Mouse (Mus musculus): ENCODE data around the gene Mcpt4. TPM values are rescaled to one million over a fixed set of nuclear protein-coding genes. Genes with fewer than 3 reads are reported as not detected.
"Not testable (repeated sequence)": the region's sequence is repeated elsewhere in the genome, so short reads cannot be mapped to it uniquely, and the experiment has no call there.

The Mcpt4 gene
- 0.26 and 0.51 TPM in 2 replicates for polyA plus RNA-seq (2015; fragmentation: Nextera tagmentation; extraction: Ambion mirVana)

DNA sequence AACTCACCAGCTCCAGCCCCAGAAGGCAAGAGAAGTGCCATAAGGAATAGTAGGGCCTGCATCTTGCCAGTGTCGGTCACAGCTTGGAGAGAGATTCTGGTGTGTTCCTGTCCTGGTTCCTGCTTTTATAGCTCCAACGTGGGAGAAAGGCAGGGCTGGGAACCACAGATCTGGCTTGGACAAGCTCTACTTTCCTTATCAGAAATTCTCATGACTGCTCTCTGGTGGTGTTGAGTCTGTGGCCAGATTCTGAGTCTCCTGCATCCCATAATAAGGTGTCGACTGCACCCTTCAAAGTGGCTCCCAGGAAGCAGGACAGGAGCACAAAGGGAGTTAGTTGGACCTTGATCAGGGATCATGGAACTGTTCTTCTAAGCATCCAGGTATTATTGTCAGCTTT, at the start of gene Mcpt4:
Gene Mcpt4 (minus strand): TSS at position 101 of the 400 bp plus-strand sequence.
- 50% methylated on average over 3 of the region's 3 CpGs for WGBS (ENCODE audit: insufficient replicate concordance)
- not testable (repeated sequence) for ATAC-seq; H3K4me3 ChIP-seq (ENCODE audit: low read depth, low read length); H3K4me2 ChIP-seq (ENCODE audit: low read depth, low read length); H3K4me1 ChIP-seq (ENCODE audit: insufficient read depth); H3K36me3 ChIP-seq (replicated peaks; ENCODE audit: insufficient read depth, low read length); H3K9me3 ChIP-seq (ENCODE audit: low read length); H3K27me3 ChIP-seq (ENCODE audit: insufficient read depth, low read length); DNase-seq; H3K27ac ChIP-seq (ENCODE audit: low read depth); H3K9ac ChIP-seq (replicated peaks)

- TF ChIP-seq CTCF (IDR thresholded peaks at IDR 0.05; ENCODE audit: low read depth) = no peak
- TF ChIP-seq EP300 (IDR thresholded peaks at IDR 0.05; ENCODE audit: low read depth) = no peak
- no peak overlapping the region for H3K9ac ChIP-seq (replicated peaks)
- no peak overlapping the region for H3K4me3 ChIP-seq (ENCODE audit: low read depth, low read length)
- no peak overlapping the region for H3K27ac ChIP-seq (ENCODE audit: low read depth)
- H3K27me3 ChIP-seq (ENCODE audit: insufficient read depth, low read length) = no peaks in the 10 kb centered on the region
- 66% methylated on average over 13 of the region's 13 CpGs for WGBS (ENCODE audit: insufficient replicate concordance)
- no peaks in the 10 kb centered on the region for H3K9me3 ChIP-seq (ENCODE audit: low read length)
- ATAC-seq (no peak), DNase-seq (no peak)
- H3K4me2 ChIP-seq (ENCODE audit: low read depth, low read length) = no peak overlapping the region
- H3K4me1 ChIP-seq (ENCODE audit: insufficient read depth) = no peaks in the 10 kb centered on the region
- H3K36me3 ChIP-seq (replicated peaks; ENCODE audit: insufficient read depth, low read length) = no peaks in the 10 kb centered on the region
Measured at GRCm38 (mm10) chr14:56105447-56106180, 43.5 kb upstream of the Mcpt4 start.

DNA sequence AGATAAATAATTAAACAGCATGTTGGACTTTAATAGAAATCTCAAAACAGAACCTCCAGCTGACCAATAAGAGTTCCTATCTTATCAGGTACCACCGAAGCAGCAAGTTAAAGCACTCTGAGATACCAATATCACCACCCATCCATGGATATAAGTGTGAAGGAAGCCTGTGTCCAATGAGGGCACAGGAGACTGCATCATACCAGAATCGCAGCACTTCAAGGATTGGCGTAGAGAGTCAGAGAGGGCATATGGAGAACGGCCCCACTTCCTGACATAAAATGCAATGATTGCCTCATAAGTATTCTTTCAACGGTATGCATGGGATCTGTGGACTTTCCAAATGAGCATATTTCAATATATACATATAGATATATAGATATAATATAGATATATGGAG, 42.9 kb upstream of the Mcpt4 start:
- no peaks in the 10 kb centered on the region for H3K9me3 ChIP-seq (ENCODE audit: low read length)
- 52% methylated on average over 5 of the region's 5 CpGs for WGBS (ENCODE audit: insufficient replicate concordance)
- H3K4me2 ChIP-seq (ENCODE audit: low read depth, low read length) = no peak overlapping the region
- no peaks in the 10 kb centered on the region for H3K27me3 ChIP-seq (ENCODE audit: insufficient read depth, low read length)
- no peak overlapping the region for H3K27ac ChIP-seq (ENCODE audit: low read depth)
- ATAC-seq (no peak), DNase-seq (no peak)
- no peaks in the 10 kb centered on the region for H3K4me1 ChIP-seq (ENCODE audit: insufficient read depth)
- H3K36me3 ChIP-seq (replicated peaks; ENCODE audit: insufficient read depth, low read length) = no peaks in the 10 kb centered on the region
- TF ChIP-seq EP300 (IDR thresholded peaks at IDR 0.05; ENCODE audit: low read depth) (no peak), CTCF (IDR thresholded peaks at IDR 0.05; ENCODE audit: low read depth) (no peak)
- H3K4me3 ChIP-seq (ENCODE audit: low read depth, low read length) = no peak overlapping the region
- H3K9ac ChIP-seq (replicated peaks) = no peak overlapping the region

DNA sequence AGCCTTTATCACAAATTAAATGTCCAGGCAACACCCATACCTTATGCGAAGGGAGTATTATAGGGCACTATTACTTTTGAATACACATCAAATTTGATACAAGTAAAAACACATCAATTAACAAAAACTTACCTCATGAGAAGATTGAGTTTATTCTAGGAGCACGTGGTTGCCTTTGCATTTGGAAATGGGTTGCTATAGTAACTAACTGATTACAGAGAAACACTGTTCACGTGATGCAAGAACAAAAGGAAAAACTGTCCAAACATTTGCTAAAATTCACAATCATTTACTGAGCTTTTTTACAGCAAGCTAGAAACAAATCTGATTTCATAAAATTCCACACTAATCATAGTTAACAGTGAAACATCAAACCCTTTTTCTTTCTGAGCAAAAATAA, 41.3 kb upstream of the Mcpt4 start:
- Histone ChIP-seq H3K4me2 (ENCODE audit: low read depth, low read length) (no peak overlapping the region), H3K9ac (replicated peaks) (no peak overlapping the region), H3K27ac (ENCODE audit: low read depth) (no peak overlapping the region), H3K4me1 (ENCODE audit: insufficient read depth) (no peaks in the 10 kb centered on the region), H3K27me3 (ENCODE audit: insufficient read depth, low read length) (no peaks in the 10 kb centered on the region), H3K4me3 (ENCODE audit: low read depth, low read length) (no peak overlapping the region), H3K9me3 (ENCODE audit: low read length) (no peaks in the 10 kb centered on the region), H3K36me3 (replicated peaks; ENCODE audit: insufficient read depth, low read length) (no peaks in the 10 kb centered on the region)
- WGBS (ENCODE audit: insufficient replicate concordance) = 60% methylated on average over 3 of the region's 3 CpGs
- TF ChIP-seq CTCF (IDR thresholded peaks at IDR 0.05; ENCODE audit: low read depth) (no peak), EP300 (IDR thresholded peaks at IDR 0.05; ENCODE audit: low read depth) (no peak)
- ATAC-seq (no peak), DNase-seq (no peak)

GRCm38 (mm10) chr14:56102386-56102785, 40.3 kb upstream of the Mcpt4 start, which contains the start of gene Ctsg:
TSS of gene Ctsg (minus strand) at chr14:56102574.
- ATAC-seq = no peak
- Histone ChIP-seq H3K36me3 (replicated peaks; ENCODE audit: insufficient read depth, low read length) (no peaks in the 10 kb centered on the region), H3K4me3 (ENCODE audit: low read depth, low read length) (no peak within 1 kb of the TSS), H3K9ac (replicated peaks) (no peak within 1 kb of the TSS), H3K4me1 (ENCODE audit: insufficient read depth) (no peaks in the 10 kb centered on the region), H3K27ac (ENCODE audit: low read depth) (no peak within 1 kb of the TSS), H3K4me2 (ENCODE audit: low read depth, low read length) (no peak within 1 kb of the TSS; the same call in 1 of the 2 replicates), H3K27me3 (ENCODE audit: insufficient read depth, low read length) (no peaks in the 10 kb centered on the region), H3K9me3 (ENCODE audit: low read length) (no peaks in the 10 kb centered on the region)
- WGBS (ENCODE audit: insufficient replicate concordance) = 37% methylated on average over 10 of the region's 10 CpGs
- DNase-seq = no peak
- TF ChIP-seq CTCF (IDR thresholded peaks at IDR 0.05; ENCODE audit: low read depth) (no peak), EP300 (IDR thresholded peaks at IDR 0.05; ENCODE audit: low read depth) (no peak)

DNA sequence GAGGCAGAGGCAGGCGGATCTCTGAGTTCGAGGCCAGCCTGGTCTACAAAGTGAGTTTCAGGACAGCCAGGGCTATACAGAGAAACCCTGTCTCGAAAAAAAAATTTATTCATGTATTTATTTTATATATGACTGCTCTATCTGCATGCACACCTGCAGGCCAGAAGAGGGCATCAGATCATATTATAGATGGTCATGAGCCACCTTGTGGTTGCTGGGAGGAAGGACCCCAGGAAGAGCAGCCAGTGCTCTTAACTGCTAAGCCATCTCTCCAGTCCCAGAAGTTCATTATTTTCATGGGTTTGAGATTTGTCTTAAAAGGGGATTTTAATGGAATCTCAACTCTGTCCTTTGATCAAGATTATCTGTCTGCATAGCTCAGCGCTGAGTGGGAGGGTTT, 36.8 kb upstream of the Mcpt4 start:
- TF ChIP-seq CTCF (IDR thresholded peaks at IDR 0.05; ENCODE audit: low read depth) (peak; percentile 67), EP300 (IDR thresholded peaks at IDR 0.05; ENCODE audit: low read depth) (no peak)

More for the DNA sequence above, 36.8 kb upstream of the Mcpt4 start:
- Histone ChIP-seq H3K9me3 (ENCODE audit: low read length) (no peaks in the 10 kb centered on the region), H3K36me3 (replicated peaks; ENCODE audit: insufficient read depth, low read length) (no peaks in the 10 kb centered on the region), H3K9ac (replicated peaks) (no peak overlapping the region), H3K27me3 (ENCODE audit: insufficient read depth, low read length) (no peaks in the 10 kb centered on the region), H3K4me3 (ENCODE audit: low read depth, low read length) (no peak overlapping the region), H3K4me2 (ENCODE audit: low read depth, low read length) (no peak overlapping the region), H3K27ac (ENCODE audit: low read depth) (no peak overlapping the region), H3K4me1 (ENCODE audit: insufficient read depth) (no peaks in the 10 kb centered on the region)
- DNase-seq (no peak), ATAC-seq (no peak)
- 60% methylated on average over 4 of the region's 4 CpGs for WGBS (ENCODE audit: insufficient replicate concordance)
